Mouse (Mus musculus): ENCODE measurements at regions not wholly inside any gene's neighbourhood (a gene's known extent, or its start where the extent isn't known, plus 50 kb on each side); places are given as distances from the start of the nearest gene placed in this dataset.

- Histone ChIP-seq H3K9ac (ENCODE audit: low read depth, low read length) (no peak overlapping the region), H3K36me3 (ENCODE audit: control insufficient read depth, insufficient read depth, low read length) (no peaks in the 10 kb centered on the region), H3K4me1 (ENCODE audit: control insufficient read depth, insufficient read depth, low read length) (peaks cover 3% of the 10 kb centered on the region; the same call in 1 of the 2 replicates), H3K79me2 (ENCODE audit: control insufficient read depth, insufficient read depth, low read length) (no peaks in the 10 kb centered on the region), H3K27me3 (ENCODE audit: control insufficient read depth, insufficient read depth, low read length) (no peaks in the 10 kb centered on the region), H3K4me3 (ENCODE audit: insufficient read depth, low read depth, low read length) (no peak overlapping the region), H3K27ac (replicated peaks; ENCODE audit: insufficient read depth, low read depth, low read length) (no peak overlapping the region)
- TF ChIP-seq POLR2A (IDR thresholded peaks at IDR 0.05; ENCODE audit: extremely low read depth, insufficient read depth, low read length) (no peak), CTCF (IDR thresholded peaks at IDR 0.05; ENCODE audit: low read depth, low read length) (no peak)
- no peak for DNase-seq (ENCODE audit: extremely low read depth, low read depth, low spot score)
- WGBS, result 71% methylated on average over 4 of the region's 4 CpGs
Observed at GRCm38 (mm10) chr3:36771011-36771410, 81.0 kb upstream of the Trpc3 start.

GRCm38 (mm10) chr3:36774023-36774422, 84.1 kb upstream of the Trpc3 start:
- no peaks in the 10 kb centered on the region for H3K27me3 ChIP-seq (ENCODE audit: control insufficient read depth, insufficient read depth, low read length)
- H3K79me2 ChIP-seq (ENCODE audit: control insufficient read depth, insufficient read depth, low read length), result no peaks in the 10 kb centered on the region
- H3K9ac ChIP-seq (ENCODE audit: low read depth, low read length), result no peak overlapping the region
- H3K36me3 ChIP-seq (ENCODE audit: control insufficient read depth, insufficient read depth, low read length), result no peaks in the 10 kb centered on the region
- H3K4me1 ChIP-seq (ENCODE audit: control insufficient read depth, insufficient read depth, low read length), result peaks cover 3% of the 10 kb centered on the region; the same call in 1 of the 2 replicates
- H3K4me3 ChIP-seq (ENCODE audit: insufficient read depth, low read depth, low read length), result no peak overlapping the region
- H3K27ac ChIP-seq (replicated peaks; ENCODE audit: insufficient read depth, low read depth, low read length), result no peak overlapping the region
- TF ChIP-seq POLR2A (IDR thresholded peaks at IDR 0.05; ENCODE audit: extremely low read depth, insufficient read depth, low read length) (no peak), CTCF (IDR thresholded peaks at IDR 0.05; ENCODE audit: low read depth, low read length) (no peak)
- WGBS, result 69% methylated on average over 4 of the region's 4 CpGs
- no peak for DNase-seq (ENCODE audit: extremely low read depth, low read depth, low spot score)

- H3K9ac ChIP-seq (ENCODE audit: low read depth, low read length), result no peak overlapping the region
- no peaks in the 10 kb centered on the region for H3K4me1 ChIP-seq (ENCODE audit: control insufficient read depth, insufficient read depth, low read length)
- TF ChIP-seq CTCF (IDR thresholded peaks at IDR 0.05; ENCODE audit: low read depth, low read length), result no peak
- TF ChIP-seq POLR2A (IDR thresholded peaks at IDR 0.05; ENCODE audit: extremely low read depth, insufficient read depth, low read length), result no peak
- no peak for DNase-seq (ENCODE audit: extremely low read depth, low read depth, low spot score)
- no peaks in the 10 kb centered on the region for H3K27me3 ChIP-seq (ENCODE audit: control insufficient read depth, insufficient read depth, low read length)
- H3K36me3 ChIP-seq (ENCODE audit: control insufficient read depth, insufficient read depth, low read length), result no peaks in the 10 kb centered on the region
- 77% methylated on average over 7 of the region's 7 CpGs for WGBS
- H3K4me3 ChIP-seq (ENCODE audit: insufficient read depth, low read depth, low read length), result no peak overlapping the region
- no peak overlapping the region for H3K27ac ChIP-seq (replicated peaks; ENCODE audit: insufficient read depth, low read depth, low read length)
- no peaks in the 10 kb centered on the region for H3K79me2 ChIP-seq (ENCODE audit: control insufficient read depth, insufficient read depth, low read length)
Observed at GRCm38 (mm10) chr3:36778448-36778847, 84.5 kb upstream of the 4932438A13Rik start.

GRCm38 (mm10) chr3:36786581-36786980, 76.3 kb upstream of the 4932438A13Rik start:
- H3K9ac ChIP-seq (ENCODE audit: low read depth, low read length), result no peak overlapping the region
- no peak overlapping the region for H3K4me3 ChIP-seq (ENCODE audit: insufficient read depth, low read depth, low read length)
- WGBS, result 85% methylated on average over 5 of the region's 5 CpGs
- DNase-seq (ENCODE audit: extremely low read depth, low read depth, low spot score), result no peak
- no peak overlapping the region for H3K27ac ChIP-seq (replicated peaks; ENCODE audit: insufficient read depth, low read depth, low read length)
- H3K4me1 ChIP-seq (ENCODE audit: control insufficient read depth, insufficient read depth, low read length), result no peaks in the 10 kb centered on the region
- H3K27me3 ChIP-seq (ENCODE audit: control insufficient read depth, insufficient read depth, low read length), result no peaks in the 10 kb centered on the region
- H3K36me3 ChIP-seq (ENCODE audit: control insufficient read depth, insufficient read depth, low read length), result no peaks in the 10 kb centered on the region
- H3K79me2 ChIP-seq (ENCODE audit: control insufficient read depth, insufficient read depth, low read length), result no peaks in the 10 kb centered on the region
- TF ChIP-seq CTCF (IDR thresholded peaks at IDR 0.05; ENCODE audit: low read depth, low read length), result no peak
- TF ChIP-seq POLR2A (IDR thresholded peaks at IDR 0.05; ENCODE audit: extremely low read depth, insufficient read depth, low read length), result no peak

- no peaks in the 10 kb centered on the region for H3K36me3 ChIP-seq (ENCODE audit: control insufficient read depth, insufficient read depth, low read length)
- no peak overlapping the region for H3K4me3 ChIP-seq (ENCODE audit: insufficient read depth, low read depth, low read length)
- no peaks in the 10 kb centered on the region for H3K4me1 ChIP-seq (ENCODE audit: control insufficient read depth, insufficient read depth, low read length)
- 73% methylated on average over 4 of the region's 4 CpGs for WGBS
- TF ChIP-seq POLR2A (IDR thresholded peaks at IDR 0.05; ENCODE audit: extremely low read depth, insufficient read depth, low read length) (no peak), CTCF (IDR thresholded peaks at IDR 0.05; ENCODE audit: low read depth, low read length) (no peak)
- no peaks in the 10 kb centered on the region for H3K79me2 ChIP-seq (ENCODE audit: control insufficient read depth, insufficient read depth, low read length)
- no peak for DNase-seq (ENCODE audit: extremely low read depth, low read depth, low spot score)
- H3K9ac ChIP-seq (ENCODE audit: low read depth, low read length), result no peak overlapping the region
- H3K27me3 ChIP-seq (ENCODE audit: control insufficient read depth, insufficient read depth, low read length), result no peaks in the 10 kb centered on the region
- no peak overlapping the region for H3K27ac ChIP-seq (replicated peaks; ENCODE audit: insufficient read depth, low read depth, low read length)
Observed at GRCm38 (mm10) chr3:36790245-36790644, 72.7 kb upstream of the 4932438A13Rik start.

GRCm38 (mm10) chr3:36797025-36797424, 65.9 kb upstream of the 4932438A13Rik start:
- no peak overlapping the region for H3K9ac ChIP-seq (ENCODE audit: low read depth, low read length)
- DNase-seq (ENCODE audit: extremely low read depth, low read depth, low spot score), result no peak
- no peaks in the 10 kb centered on the region; the same call in 1 of the 2 replicates for H3K4me1 ChIP-seq (ENCODE audit: control insufficient read depth, insufficient read depth, low read length)
- H3K79me2 ChIP-seq (ENCODE audit: control insufficient read depth, insufficient read depth, low read length), result no peaks in the 10 kb centered on the region
- no peak overlapping the region for H3K4me3 ChIP-seq (ENCODE audit: insufficient read depth, low read depth, low read length)
- TF ChIP-seq CTCF (IDR thresholded peaks at IDR 0.05; ENCODE audit: low read depth, low read length), result no peak
- no peak for TF ChIP-seq POLR2A (IDR thresholded peaks at IDR 0.05; ENCODE audit: extremely low read depth, insufficient read depth, low read length)
- no peaks in the 10 kb centered on the region for H3K36me3 ChIP-seq (ENCODE audit: control insufficient read depth, insufficient read depth, low read length)
- 62% methylated on average over 4 of the region's 4 CpGs for WGBS
- no peak overlapping the region for H3K27ac ChIP-seq (replicated peaks; ENCODE audit: insufficient read depth, low read depth, low read length)
- H3K27me3 ChIP-seq (ENCODE audit: control insufficient read depth, insufficient read depth, low read length), result no peaks in the 10 kb centered on the region
